Mouse (Mus musculus) gastrocnemius, postnatal 25 days (tissue): ENCODE measurements around the gene Smg1. TPM values are rescaled to one million over a fixed set of nuclear protein-coding genes. Genes with fewer than 3 reads are reported as not detected.

Experiments used
- DNase-seq: peaks from one replicate; pipeline ENCODE4 v3.0.0; 2022
- long read RNA-seq, 2 experiments: library from polyadenylated mRNA; stranded (forward); transcript quantifications; one replicate each; pipeline ENCODE4 v2.0.0; 2021
- total RNA-seq, 2 experiments: library from RNA; stranded (reverse); gene quantifications; 1 replicate in 1 of 2; 2 replicates in 1 of 2; pipeline ENCODE4 v1.2.3; 2021

The Smg1 gene
- total RNA-seq, result 10 to 100 TPM; 21.3 to 22.6 TPM
- long read RNA-seq, experiment 1, partial matches to known transcripts, result 0 of 3 reads
- long read RNA-seq, experiment 1, other reads (novel, unspliced or antisense), result 3 of 3 reads
- long read RNA-seq, experiment 2, result 0 reads

DNA sequence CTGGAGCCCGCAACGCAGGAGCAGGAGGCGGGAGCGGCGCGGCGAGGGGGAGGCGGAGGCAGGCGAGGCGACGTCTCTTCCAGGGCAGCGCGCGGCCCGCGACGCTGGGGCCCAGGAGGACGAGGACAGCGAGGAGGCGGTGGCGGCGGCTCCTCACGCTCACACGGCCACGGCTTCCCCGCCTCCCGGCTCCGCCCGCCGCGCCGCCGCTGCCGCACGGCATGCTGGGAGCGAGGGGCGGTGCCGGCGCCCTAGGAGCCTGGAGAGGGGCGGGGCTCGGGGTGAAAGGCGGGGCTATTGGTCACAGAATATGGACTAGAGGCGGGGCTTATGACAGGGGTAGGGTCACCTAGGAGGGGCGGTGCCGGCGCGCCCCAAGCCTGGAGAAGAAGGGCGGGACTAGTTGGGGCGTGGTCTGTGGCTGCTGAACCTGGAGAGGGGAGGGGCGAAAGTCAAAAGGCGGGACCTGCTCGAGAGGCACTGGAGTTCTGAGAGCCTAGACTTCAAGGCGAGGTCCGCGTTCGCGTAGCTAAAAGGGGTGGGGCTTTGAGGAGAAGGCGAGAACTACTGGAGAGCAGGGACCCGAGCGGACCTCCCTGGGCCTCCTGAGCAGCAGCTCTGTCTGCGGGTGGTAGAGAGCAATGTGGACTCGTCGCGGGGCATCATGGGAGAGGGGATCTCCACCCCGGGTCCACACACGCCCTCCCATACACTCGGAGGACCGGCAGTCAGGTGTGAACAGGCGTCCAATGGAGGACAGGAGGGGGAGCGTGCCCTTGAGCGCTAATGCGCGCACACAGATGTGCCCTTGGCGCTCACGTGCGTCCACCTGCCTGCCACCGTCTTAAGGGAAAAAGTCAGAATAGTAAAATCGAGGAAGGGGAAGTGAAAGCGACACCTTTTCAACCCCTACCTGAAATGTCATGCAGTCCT is at the start of gene Smg1:
Gene Smg1, minus strand, starts transcription at position 218 of the 933 bp plus-strand sequence.
- peak; percentile 99 for DNase-seq

DNA sequence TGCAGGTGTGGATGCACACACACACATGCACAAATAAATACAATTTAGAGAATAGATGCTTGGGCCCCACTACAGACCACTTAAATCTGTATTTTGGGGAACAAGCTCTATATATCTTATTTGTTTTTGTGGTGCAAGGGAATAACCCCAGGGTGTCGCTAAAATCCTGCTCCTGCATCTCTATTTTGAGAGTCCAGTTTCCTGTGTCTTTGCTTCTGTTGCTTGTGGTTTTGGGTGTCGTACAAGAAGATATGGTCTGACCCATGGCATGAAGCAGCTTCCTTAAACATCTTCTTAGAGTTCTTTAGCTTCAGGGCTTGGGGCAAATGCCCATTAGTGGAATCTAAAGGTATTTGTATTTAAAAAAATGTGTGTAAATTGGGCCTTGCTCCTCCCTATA is 39.7 kb upstream of the Smg1 start:
- DNase-seq, result no peak

DNA sequence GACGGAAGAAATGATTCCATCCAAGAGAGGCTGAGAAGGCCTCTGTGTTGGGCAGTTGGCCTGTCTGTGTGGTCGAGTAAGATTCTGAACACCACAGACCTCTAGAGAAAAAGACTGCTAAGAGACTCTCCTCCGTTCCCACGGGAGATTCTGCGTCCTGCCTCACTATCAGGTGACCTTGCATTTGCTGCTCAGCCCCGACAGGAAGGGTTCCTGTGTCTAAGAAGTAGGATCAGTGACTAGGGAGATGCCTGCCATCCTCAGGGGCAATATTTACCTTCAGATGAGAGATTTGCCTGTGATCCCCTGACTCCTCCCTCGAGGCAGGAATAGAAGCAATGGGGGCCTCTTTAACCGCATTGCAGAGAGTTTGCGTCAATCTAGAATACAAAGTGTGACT is 39.1 kb upstream of the Smg1 start:
- DNase-seq, result no peak

DNA sequence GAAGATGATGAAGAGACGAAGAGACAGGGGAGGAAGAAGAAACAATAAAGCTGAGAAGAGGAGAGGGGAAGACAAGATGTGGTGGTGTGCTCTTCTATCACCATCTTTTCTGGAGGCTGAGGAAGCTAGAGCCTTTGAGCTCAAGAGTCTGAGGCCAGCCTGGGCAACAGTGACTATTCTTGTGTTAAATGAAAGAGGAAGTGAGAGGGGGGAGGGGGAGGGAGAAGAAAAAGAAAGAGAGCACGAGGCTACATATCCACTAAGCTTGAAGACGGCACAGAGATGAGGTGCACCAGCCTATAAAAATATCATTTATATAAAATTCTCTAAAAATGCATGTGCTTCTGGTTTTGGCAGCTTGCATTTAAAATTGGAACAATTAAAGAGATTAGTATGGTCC is 36.1 kb upstream of the Smg1 start:
- no peak for DNase-seq

DNA sequence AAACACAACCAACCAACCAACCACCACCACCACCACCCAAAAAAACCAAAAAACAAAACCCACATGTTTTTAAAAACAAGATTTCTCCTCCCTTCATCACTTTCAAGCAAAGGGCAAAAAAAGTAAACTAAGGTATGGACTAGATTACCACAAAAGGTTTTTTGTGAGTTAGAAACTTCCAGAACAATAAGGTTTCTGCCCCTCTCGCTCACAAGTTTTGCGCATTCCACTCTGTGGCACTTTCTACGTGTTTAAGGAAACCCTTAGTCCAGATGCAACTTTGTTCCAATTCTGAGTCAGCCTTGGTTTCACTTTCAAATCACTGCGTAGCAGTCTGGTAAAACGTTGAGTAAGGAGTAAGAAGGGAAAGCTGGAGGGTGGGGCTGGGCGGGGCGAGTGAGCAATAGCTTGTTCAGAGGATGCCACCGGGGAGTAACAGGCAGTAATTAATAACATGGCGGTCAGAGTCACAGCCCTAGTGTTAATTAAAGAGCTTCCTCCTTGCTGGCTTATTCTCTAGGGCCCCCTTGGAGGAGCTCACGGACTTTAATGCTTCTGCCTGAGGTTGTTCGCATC is 34.0 kb upstream of the Smg1 start:
- peak; percentile 38 for DNase-seq

DNA sequence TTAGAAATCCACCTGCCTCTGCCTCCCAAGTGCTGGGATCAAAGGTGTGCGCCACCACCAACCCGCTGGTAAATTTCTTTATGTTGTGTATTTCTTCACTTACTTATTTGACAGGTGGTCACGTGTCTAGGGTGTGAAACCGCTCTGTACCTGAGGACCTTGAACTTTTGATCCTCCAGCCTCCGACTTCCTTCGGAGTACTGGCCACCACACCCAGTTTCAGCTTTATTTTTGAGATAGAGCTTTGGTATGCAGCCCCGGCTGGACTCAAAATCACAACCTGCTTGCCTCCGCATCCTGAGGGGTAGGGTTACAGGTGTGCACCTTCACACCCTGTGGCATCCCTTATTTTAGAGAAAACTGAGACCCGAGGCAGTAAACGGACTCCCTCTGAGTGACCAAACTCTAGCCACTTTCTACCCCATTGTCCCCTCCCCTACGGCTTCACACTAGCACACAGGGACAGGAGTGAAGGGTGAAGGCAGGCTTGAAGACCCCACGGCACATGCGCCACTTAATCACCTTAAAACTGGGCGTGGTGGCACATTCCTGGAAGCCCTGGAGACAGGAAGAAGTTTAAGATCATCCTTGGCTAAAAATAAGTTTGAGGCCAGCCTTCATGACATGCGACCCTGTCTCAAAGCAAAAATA is 33.3 kb upstream of the Smg1 start:
- DNase-seq, result no peak

DNA sequence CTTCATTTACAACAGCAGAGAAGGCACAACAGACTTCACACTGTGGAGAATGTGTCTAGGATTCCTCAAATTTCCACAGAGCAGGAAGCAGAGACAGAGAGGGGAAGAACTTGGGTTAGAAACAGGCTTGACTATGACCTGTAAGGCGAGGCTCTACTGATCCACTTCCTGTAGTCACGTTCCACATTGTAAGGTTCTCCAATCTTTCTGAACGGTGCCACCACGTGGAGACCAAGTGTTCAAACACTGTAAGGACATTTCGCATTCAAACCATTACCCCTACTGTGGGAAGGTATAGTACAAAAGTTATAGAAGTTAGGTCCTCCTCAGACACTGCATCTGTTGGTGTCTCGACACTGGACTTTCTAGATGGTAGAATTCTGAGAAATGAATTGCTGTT is 31.8 kb upstream of the Smg1 start:
- no peak for DNase-seq

DNA sequence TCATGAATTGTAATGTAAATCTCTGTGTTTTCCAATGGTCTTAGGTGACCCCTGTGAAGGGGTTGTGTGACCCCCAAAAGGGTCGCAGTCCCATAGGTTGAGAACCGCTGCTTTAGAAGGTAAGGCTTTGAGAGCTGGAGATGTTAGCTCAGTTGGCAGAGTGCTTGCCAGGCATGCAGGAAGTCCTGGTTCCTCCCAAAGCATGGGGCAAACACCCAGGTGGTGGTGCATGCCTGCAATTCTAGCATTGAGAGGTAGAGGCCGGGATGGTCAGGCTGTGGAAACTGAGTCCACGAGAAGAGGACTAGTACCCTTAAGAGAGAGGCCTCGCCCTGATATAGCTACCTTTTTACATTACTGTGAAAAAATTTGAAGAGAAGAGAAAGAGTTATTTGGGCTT is 31.4 kb upstream of the Smg1 start:
- DNase-seq, result no peak

DNA sequence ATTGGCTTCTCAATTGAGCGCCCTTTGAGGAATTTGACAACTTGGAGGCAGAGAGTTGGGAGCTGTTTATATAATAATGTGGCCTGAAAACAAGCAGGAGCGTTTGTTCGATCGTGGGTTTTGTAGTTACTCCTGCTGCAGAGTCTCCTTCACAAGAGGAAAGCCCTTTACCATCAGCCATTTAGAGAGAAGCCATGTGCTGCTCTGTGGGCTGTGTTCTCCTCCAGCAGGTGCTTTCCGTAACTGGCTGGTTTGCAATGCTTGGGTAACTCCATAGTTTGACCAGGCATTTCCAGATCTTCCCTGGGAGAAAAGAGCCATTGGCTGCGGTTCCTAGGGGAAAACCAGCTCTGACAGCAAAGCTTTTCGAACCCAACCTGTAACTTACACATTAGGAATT is 30.7 kb upstream of the Smg1 start:
- no peak for DNase-seq

DNA sequence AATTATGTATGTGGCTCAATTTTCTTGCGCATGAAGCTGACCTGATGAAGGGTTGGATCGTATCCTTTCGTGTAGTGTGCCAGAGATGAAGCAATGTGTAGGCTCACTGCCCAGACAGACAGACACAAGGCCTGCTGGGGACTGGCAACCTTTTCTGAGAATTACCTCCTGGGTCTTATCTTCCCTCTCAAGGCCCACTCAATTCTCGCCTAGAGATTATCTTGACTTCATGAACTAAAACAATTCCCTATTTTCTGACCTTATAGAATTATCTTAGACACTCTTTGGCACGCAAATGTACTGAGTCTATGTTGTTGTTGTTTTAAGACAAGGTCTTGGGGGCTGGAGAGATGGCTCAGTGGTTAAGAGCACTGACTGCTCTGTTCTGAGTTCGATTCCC is 22.6 kb upstream of the Smg1 start:
- peak; percentile 61 for DNase-seq

DNA sequence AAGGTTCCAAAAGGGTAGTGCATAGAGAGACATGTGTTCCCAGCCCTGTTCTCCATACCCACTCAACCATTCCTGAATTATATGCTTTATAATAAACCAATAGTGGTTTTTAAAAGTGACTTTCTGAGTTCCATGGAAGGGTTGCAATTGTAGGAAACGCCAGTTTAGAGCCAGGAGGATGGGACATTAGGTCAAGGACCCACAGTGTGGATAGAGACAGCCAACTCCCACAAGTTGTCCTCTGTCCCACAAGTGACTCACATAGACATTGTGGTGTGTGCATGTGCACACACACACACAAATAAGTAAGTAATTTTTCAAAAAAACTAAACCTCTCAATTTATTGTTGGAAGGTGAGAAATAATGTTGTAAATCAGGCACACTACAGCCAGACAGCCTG is 20.1 kb upstream of the Smg1 start:
- no peak for DNase-seq

DNA sequence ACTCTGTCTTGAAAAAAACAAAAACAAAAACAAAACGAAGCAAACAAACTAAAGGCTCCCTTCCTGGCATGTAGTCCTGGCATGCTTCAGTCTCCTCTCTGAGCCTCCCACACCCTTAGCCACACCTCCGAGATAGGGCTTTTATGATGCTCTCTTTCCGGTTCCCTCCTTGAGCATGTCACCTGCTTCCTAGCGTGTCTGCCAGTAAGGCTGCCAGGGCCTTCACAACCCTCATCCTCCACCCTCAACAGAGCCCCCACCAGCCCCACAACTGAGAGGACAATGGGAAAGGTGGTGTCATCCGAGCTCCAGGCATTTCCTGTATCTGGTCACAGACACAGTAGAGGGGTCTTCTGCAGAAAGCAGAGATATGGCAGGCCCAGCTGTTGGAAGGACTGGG is 18.9 kb upstream of the Smg1 start:
- no peak for DNase-seq

DNA sequence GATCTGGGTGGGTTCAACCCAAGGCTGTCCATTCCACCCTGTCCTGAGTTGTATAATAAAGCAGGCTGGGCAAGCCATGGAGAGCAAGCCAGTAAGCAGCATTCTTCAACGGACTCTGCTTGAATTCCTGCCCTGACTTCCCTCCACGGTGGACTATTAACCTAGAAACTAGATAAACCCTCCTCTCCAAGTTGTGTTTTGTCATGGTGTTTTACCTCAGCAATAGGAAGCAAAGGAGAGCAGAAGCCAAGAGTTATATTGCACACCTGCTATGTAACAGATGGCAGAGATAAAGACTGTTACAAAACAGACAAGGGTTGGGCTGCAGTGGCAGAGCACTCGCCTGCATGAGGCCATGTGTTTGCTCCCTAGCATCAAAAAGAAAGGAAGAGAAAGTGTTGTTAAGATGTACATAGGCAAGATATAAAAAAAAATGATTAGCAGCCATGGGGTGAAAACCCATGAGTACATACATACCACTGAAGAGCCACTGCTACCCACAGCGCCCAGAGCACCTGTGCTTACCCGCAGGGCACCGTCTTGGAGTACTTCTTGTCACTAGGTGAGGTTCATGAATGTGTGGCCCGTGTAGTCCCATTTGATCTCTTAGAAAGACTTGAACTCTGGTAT is 16.3 kb upstream of the Smg1 start:
- no peak for DNase-seq

DNA sequence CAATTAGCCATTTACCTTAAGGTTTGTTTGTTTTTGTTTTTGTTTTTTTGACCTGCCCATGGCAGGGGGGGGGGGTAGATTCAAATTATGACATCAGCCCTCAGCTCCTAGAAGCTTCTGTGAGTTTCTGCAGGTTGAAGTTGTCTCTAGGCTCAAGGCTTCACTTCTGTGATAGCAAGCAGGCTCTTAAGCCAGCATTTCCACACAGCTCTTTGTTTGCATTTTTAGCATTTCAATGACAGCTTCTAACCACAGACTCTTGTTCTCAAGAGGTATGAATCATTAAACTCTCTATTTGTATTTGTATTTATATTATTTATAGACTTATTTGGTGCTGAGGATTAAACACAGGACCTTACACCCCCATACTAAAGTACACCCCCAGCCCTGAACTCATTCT is 15.0 kb upstream of the Smg1 start:
- DNase-seq, result no peak

DNA sequence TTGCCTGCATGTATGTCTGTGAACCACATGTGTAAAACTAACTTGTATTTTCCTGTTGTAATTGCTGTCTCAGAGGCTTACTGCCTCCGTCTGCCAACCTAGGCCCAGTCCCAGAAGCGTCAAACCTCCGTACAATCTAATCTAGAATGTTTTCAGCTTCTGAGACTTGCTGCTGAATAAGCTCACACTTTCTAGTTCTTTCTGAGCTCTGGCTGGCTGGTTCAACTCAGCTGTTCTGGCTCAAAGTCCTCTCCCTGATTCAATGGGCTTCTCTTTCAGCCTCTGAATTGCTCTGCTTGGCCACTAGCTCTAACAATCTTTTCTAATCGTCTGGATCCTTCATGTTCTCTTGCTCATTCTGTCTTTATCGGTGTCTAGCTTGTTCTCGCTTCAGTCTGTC is 13.3 kb upstream of the Smg1 start:
- DNase-seq, result no peak

DNA sequence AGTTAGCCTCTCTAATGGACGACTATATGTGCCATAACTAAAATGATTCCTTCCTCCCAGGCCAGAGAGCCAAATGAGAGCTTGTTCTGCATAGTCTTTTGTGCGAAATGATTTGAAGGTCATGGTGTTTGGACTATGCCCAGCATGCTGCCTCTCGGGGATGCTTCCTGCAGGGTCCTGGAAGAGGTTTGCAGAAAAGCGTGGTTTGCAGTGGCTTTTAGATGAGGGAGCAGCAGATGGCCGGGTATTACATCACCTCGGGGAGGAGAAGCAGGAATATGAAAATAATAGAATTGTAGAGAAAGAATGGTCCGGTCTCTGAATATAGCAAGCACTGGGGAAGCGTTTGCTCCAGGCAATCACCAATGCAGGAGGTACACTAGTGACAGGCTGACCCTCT is 11.0 kb upstream of the Smg1 start:
- peak; percentile 44 for DNase-seq

DNA sequence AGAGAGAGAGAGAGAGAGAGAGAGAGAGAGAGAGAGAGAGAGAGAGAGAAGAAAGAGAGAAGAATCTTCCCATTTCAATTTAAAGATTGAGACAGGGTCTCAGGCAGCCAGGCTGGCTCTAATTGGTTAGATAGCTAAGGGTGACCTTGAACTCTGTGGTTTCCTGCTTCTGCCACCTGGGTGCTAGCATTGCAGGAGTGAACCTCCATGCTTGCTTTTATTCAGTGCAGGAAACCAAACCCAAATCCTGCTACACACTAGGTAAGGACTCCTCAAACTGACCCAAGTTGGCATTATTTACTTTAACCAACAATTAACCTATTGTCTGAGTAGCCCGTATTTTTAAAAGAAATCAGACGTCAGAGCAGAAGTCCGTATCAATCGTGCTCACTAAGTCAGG is 10.5 kb upstream of the Smg1 start:
- no peak for DNase-seq

DNA sequence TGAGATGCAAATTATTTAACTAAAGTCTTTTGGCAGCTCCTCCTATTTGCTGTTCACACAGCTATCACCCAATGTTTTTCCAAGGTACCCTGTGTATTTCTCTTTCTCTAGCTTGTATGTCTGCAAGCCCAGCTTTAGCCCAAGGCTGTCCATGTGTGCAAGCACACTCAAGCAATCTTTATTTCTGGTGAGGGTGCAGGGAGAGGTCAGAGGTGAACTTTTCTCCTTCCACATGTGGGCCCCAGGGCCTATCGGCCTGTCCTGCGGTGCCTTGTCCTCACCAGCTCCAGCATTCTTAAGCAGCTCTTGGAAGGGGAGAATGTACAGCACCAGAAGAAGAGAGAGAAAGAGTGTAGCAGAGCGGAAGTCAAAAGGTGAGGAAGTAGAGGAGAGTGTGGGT is 9.5 kb upstream of the Smg1 start:
- no peak for DNase-seq

DNA sequence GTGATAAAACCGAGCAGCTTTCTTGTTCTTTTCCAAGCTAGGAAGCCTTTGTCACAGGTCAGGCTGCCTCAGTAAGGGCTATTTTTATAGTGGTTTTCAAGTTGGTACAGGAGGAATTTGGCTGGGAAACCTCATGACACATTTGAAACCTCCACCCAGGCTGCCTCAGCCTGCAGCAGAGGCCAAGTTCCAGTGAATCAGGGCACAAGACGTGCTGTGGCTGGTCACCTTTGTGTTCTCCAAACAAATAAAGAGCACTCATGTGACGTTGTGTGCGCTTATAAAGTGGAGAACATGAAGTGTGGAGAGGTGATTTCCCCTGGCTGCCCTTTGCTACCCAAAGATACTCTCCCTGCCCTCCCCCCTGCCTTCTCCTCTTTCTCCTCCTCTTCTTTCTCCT is 8.9 kb upstream of the Smg1 start:
- peak; percentile 83 for DNase-seq

DNA sequence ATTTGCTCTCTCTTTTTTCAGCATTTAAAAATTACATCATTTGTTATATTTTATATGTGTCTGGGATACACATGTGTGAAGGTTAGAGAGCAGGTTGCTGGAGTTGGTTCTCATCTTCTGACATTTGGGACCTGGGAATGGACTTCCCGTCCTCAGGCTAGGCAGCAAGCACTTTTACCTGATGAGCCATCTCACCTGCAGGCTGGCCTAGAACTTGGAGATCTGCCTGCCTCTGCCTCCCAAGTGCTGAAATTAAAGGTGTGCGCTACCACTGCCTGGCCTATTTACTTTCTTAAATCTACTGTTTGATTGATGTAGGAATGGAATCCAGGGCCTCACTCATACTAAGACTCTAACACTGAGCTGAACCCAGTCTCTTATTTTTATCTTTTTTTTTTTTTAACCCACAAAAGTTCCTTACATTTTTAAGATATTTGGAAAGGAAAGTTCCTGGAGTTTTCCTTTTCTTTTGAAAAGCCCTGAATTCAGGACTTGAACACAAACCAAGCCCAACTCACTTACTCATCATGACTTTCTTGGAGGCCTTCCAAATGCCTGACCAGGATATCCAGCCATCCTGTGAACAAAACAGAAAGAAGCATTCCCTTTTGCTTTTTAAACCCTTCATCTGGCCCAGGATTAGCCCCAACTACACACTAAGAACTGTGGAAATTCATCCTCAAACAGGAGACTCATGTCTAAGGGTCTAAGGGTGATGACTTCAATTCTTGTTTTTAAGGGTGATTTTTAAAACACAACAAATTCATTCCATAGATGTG is 8.1 kb upstream of the Smg1 start:
- DNase-seq, result no peak

DNA sequence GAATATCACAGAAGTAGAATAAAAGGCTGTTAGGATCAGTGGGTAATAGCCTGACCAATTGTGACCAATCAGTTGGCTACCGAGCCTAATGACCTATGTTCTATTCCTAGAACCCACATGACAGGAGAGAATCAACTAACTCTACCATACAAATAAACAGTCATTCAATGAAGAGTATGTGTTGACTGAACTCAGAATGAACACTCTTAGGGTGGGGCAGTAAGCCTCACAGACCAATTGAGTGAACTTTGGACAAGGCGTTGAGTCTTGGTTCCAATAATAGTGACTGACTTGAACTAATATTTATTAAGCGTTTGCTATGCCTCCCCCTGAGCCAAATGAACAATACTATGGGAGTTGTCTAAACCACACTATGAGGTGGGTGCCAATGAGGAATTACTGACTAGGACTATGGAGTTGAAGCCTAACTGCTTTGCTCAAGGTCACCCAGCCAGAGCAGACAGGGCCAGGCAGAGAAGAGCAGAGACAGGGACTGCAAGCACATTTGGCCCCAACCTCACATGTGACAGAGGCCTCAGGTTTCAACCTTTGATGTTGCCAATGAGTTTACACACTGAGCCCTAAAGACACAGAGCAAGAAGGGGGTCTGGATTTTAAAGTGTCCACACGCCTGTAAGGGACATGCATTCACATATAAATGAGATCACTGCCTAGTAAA is 7.2 kb upstream of the Smg1 start:
- peak; percentile 38 for DNase-seq
